Mouse (Mus musculus) kidney, embryonic 15.5 days (tissue): ENCODE data around the gene Enpp3. TPM values are rescaled to one million over a fixed set of nuclear protein-coding genes. Genes with fewer than 3 reads are reported as not detected.
A peak's percentile ranks its signal among the peaks of the same experiment; 100 is the strongest.

ENCODE experiments used
- ATAC-seq: fragments of 200-750 bp; cut with Nextera tagmentation; replicated peaks from 2 replicates; pipeline ENCODE4 v1.8.0; 2017; ENCODE audit warnings: moderate TSS enrichment; ENCODE audit not compliant: low FRiP score
- H3K27ac ChIP-seq: fragments of 300-500 bp; sonication (generic); 2 replicates; pipeline ENCODE4 v1.5.1; 2015; ENCODE audit warnings: mild to moderate bottlenecking, inconsistent platforms
- H3K27me3 ChIP-seq: fragments of 300-500 bp; sonication (generic); 2 replicates; pipeline ENCODE4 v1.6.1; 2015; ENCODE audit warnings: inconsistent platforms
- H3K36me3 ChIP-seq: fragments of 300-500 bp; sonication (generic); 2 replicates; pipeline ENCODE4 v1.6.1; 2015; ENCODE audit warnings: inconsistent platforms
- H3K4me1 ChIP-seq: fragments of 300-500 bp; sonication (generic); 2 replicates; pipeline ENCODE4 v1.6.1; 2015; ENCODE audit warnings: inconsistent platforms
- H3K4me2 ChIP-seq: fragments of 300-500 bp; sonication (generic); 2 replicates; pipeline ENCODE4 v1.6.1; 2015; ENCODE audit warnings: moderate library complexity, mild to moderate bottlenecking, inconsistent platforms
- H3K4me3 ChIP-seq: fragments of 300-500 bp; sonication (generic); replicated peaks from 2 replicates; pipeline ENCODE4 v1.5.1; 2015; ENCODE audit warnings: mild to moderate bottlenecking, inconsistent platforms
- H3K9ac ChIP-seq: fragments of 300-500 bp; sonication (generic); 2 replicates; pipeline ENCODE4 v1.6.1; 2015; ENCODE audit warnings: mild to moderate bottlenecking, inconsistent platforms
- H3K9me3 ChIP-seq: fragments of 300-500 bp; sonication (generic); replicated peaks from 2 replicates; pipeline ENCODE4 v1.6.1; 2016; ENCODE audit warnings: inconsistent platforms
- WGBS: fragments of 180-500 bp; shearing (Covaris S2); methylation state at CpG from one replicate; pipeline ENCODE4 v1.1.7; 2015; ENCODE audit warnings: mixed read lengths; 5-methylcytosine and 5-hydroxymethylcytosine counted together
- polyA plus RNA-seq: library from polyadenylated mRNA; unstranded; fragments of >200 nt; fragmentation: Nextera tagmentation; extraction: Ambion mirVana; gene quantifications from 2 replicates; pipeline ENCODE4 v1.2.1, GENCODE M21; 2015

Enpp3 gene
- polyA plus RNA-seq, 1 experiment from 2014 or later: 6.4 TPM

DNA sequence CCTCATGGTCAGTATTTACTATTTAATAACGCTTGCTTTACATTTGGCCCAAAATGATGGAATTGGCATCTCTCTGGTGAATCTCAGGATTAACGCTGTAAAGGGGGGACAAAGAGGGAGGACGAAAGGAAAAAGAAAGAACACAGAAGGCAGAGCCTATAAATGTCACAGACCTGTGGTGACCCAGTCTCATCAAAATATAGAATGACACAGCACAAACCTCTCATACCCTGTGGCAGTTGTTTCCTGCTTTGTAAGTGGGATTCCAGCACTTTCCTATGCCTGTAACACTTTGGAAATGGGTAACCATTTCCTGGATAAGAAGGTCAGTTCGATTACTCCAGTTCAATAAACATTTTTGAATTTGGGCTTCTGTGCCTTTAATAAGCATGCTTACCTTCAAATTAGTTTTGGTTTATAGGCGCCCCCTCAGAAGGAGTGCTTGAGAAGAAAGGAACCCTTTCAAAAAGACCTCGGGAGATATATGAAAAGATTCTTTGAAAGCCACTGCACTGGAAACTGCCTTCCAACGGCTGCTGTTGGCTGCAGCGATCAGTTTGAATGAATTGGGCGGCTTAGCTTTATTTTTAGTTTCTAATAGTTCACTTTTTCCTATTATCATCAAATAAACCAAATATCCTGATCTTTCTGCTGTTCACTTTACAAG, 87.6 kb downstream of the Enpp3 start:
- Histone ChIP-seq H3K9ac (no peak overlapping the region), H3K36me3 (no peaks in the 10 kb centered on the region), H3K4me1 (no peaks in the 10 kb centered on the region), H3K27me3 (no peaks in the 10 kb centered on the region), H3K27ac (no peak overlapping the region), H3K4me3 (no peak overlapping the region), H3K4me2 (peak overlapping the region; percentile 46; the same call in 1 of the 2 replicates), H3K9me3 (no peaks in the 10 kb centered on the region)
- ATAC-seq: no peak
- WGBS: 74% methylated on average over 9 of the region's 9 CpGs

DNA sequence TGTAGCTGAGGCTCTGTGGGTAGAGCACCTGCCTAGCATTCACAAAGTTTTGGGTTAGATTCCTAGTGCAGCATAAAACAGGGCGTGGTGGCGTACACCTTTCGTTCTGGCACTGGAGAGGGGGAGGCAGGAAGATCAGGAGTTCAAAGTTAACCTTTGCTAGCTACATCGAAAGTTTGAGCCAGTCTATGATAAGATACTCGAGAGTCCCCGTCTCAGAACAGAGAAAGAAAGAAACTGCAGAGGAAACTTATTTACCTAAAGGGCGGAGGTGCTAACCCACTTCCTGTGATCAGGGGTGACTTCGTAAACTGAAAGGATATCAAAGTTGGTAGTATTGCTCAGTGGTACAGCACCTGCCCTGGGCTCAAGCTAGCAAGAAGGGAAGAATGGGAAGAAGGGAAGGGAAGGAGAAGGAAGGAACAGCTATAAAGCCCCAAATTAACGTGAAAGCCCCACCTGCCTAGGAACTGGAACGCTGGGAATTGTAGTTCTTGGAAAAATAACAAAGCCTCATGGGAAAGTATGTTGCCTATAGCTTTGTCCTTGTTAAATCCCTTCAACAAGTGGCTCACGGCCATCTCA, 88.3 kb downstream of the Enpp3 start:
- Histone ChIP-seq H3K27me3 (no peaks in the 10 kb centered on the region), H3K36me3 (no peaks in the 10 kb centered on the region), H3K27ac (no peak overlapping the region), H3K4me2 (peak overlapping the region; percentile 46), H3K4me3 (peak overlapping the region; percentile 35), H3K9me3 (no peaks in the 10 kb centered on the region), H3K9ac (no peak overlapping the region), H3K4me1 (no peaks in the 10 kb centered on the region)
- ATAC-seq: no peak
- 43% methylated on average over 11 of the region's 11 CpGs for WGBS

DNA sequence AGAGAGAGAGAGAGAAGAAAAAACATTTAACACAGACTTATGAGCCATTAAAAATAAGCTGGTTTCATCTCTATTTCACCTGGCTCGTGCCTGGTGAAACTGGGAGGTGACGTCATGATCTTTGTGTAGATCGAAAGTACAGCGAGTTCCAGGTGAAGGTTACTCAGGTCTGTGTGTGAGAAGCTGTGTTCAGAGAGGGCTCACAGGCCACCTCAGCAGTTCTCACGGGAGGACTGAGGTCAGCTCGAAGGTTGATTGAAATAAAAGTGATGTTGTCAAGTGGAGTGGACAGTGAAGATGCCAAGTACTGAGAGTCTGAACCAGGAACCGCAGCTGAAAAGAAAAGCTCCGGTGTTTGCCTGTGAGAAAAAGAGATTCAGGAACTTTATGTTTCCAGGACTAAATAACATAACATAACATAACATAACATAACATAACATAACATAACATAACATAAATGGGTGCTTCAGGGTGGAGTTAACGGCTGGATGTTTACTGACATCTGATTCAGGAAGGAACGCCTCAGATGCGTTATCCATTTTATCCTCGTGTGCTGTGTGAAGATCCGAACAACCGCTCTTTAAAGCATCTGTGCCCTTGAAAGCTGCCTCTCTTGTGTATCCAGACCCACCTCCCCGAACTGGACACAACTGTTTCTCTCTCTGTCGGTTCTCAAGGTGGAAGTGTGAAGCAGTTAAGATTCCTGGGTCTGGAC, 88.9 kb downstream of the Enpp3 start:
- no peaks in the 10 kb centered on the region for H3K27me3 ChIP-seq
- H3K9me3 ChIP-seq: no peaks in the 10 kb centered on the region
- H3K4me1 ChIP-seq: no peaks in the 10 kb centered on the region
- H3K4me2 ChIP-seq: peak overlapping the region; percentile 46
- no peak overlapping the region for H3K27ac ChIP-seq
- no peak overlapping the region for H3K9ac ChIP-seq
- no peak for ATAC-seq
- no peaks in the 10 kb centered on the region for H3K36me3 ChIP-seq
- WGBS: 64% methylated on average over 16 of the region's 16 CpGs
- peak overlapping the region; percentile 35 for H3K4me3 ChIP-seq

DNA sequence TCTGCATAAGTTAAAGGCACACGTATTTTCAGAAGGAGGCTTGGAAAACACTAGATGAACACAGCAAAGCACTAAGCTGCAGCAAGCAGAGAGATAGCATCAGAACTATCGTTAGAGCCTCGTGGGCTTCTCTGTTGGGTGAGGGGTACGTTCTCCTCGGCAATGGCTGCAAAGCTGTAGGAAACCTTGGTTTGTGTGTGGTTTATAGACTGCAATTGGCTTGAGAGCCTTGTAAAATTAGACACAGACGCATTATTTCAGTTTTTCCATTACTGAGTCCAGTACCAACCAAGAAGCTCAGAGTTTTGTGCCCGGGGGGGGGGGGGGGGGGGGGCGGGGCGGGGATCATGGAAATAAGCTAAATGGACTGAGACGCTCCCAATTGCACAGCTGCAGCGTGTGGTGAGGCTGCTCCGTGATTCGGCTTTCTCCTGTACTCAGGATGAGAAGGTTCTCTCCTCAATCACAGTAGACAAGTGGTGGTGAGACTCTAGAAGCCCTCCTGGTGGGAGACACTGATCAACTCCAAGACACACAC, 99.6 kb downstream of the Enpp3 start:
- H3K27ac ChIP-seq: no peak overlapping the region
- 74% methylated on average over 13 of the region's 13 CpGs for WGBS
- no peaks in the 10 kb centered on the region for H3K27me3 ChIP-seq
- no peak overlapping the region for H3K4me3 ChIP-seq
- no peak overlapping the region for H3K4me2 ChIP-seq
- H3K9me3 ChIP-seq: no peaks in the 10 kb centered on the region
- H3K36me3 ChIP-seq: no peaks in the 10 kb centered on the region
- no peak overlapping the region for H3K9ac ChIP-seq
- no peaks in the 10 kb centered on the region for H3K4me1 ChIP-seq
- ATAC-seq: no peak

DNA sequence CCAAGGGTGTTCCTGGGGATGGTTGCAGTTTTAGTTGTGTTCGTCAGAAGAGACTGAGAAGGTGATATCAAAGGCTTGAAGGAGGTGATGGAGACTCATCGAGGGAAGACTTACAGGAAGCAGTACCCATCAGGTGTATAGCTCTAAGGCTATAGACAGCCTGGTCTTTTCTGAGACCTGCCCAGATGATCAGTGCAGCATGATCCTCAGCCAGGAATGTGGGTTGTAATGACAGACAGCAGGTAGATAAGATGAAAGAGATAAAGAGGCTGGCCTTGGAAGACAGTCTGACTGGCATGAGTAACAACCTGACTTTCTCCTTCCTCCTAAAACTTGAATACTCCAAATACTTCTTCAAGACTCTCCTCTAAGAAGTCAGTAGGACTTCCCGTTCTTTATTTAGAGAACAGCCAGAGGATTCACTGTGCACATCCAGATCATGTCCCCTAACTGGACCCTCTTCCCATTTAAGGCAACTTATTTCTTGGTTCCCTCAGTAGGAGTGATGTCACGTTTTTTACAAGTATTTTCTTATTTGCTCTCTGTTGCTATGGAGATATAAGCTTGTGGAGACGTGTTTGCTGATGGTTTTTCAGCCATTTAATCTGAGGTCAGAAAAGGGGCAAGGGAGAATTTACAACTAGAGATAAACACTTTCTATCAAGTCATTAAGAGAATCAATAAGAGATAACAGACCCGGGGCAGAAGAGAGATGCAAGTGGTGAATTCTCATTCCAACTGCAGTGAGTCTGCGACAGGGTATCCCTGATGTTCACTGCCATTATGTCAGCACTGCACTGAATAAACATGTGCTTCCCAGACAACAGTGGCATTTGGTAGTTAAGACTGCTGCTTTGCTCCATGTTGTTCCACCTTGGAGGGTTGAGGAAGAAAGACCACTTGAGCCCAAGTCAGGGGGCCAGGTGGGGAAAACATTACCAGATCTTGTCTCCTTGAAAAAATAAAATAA, 101.1 kb downstream of the Enpp3 start:
- ATAC-seq: no peak
- H3K27me3 ChIP-seq: no peaks in the 10 kb centered on the region
- WGBS: 63% methylated on average over 7 of the region's 7 CpGs

DNA sequence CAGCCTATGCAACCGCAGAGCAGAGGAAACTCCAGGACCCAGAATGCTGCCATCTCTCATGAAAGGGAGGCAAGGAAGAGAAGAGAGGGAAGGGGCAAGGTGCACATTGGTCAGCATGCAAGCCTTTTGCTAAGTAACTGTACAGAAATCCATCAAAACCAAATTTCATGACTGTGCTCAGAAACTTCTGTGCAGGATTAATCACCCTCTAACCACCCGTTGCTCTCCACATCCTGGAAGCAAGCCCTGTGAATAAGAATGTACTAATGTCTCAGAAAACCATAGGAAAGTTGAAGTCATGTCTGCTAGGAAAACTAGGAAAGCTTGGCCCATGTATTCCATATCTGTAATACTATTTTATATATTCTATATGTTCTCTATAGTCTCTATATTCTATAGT, 103.5 kb downstream of the Enpp3 start:
- Histone ChIP-seq H3K27ac (no peak overlapping the region), H3K4me1 (peaks cover 11% of the 10 kb centered on the region), H3K27me3 (no peaks in the 10 kb centered on the region), H3K9me3 (no peaks in the 10 kb centered on the region), H3K4me3 (no peak overlapping the region), H3K9ac (no peak overlapping the region), H3K4me2 (no peak overlapping the region), H3K36me3 (no peaks in the 10 kb centered on the region)
- ATAC-seq: no peak
- WGBS: 73% methylated on average over 2 of the region's 2 CpGs

More for the DNA sequence above, 101.1 kb downstream of the Enpp3 start:
- no peaks in the 10 kb centered on the region for H3K4me1 ChIP-seq
- H3K4me3 ChIP-seq: no peak overlapping the region
- H3K9me3 ChIP-seq: no peaks in the 10 kb centered on the region
- no peaks in the 10 kb centered on the region for H3K36me3 ChIP-seq
- H3K27ac ChIP-seq: no peak overlapping the region
- H3K4me2 ChIP-seq: no peak overlapping the region
- H3K9ac ChIP-seq: no peak overlapping the region

DNA sequence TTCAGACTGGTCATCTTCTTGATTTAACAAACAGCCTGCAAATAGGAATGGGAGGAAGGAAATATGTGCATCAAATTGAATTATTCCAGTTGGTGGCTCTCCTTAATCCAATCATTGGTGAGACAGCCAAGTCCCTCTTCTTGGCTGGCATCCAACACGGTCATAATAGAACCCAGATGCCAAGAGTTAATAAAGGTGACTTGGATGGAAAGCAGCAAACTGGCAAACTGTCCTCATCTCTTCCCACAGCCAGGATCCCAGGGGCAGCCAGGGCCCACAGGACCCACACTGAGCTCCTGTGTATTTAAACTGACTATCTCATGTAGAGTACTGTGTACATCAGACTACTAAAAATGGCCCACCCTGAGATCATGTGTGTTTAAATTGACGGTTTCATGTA, 104.2 kb downstream of the Enpp3 start:
- Histone ChIP-seq H3K9me3 (no peaks in the 10 kb centered on the region), H3K4me3 (no peak overlapping the region), H3K27ac (no peak overlapping the region), H3K4me2 (no peak overlapping the region), H3K9ac (no peak overlapping the region), H3K27me3 (no peaks in the 10 kb centered on the region), H3K4me1 (peaks cover 11% of the 10 kb centered on the region), H3K36me3 (no peaks in the 10 kb centered on the region)
- no peak for ATAC-seq
- WGBS: 87% methylated on average over 2 of the region's 2 CpGs

DNA sequence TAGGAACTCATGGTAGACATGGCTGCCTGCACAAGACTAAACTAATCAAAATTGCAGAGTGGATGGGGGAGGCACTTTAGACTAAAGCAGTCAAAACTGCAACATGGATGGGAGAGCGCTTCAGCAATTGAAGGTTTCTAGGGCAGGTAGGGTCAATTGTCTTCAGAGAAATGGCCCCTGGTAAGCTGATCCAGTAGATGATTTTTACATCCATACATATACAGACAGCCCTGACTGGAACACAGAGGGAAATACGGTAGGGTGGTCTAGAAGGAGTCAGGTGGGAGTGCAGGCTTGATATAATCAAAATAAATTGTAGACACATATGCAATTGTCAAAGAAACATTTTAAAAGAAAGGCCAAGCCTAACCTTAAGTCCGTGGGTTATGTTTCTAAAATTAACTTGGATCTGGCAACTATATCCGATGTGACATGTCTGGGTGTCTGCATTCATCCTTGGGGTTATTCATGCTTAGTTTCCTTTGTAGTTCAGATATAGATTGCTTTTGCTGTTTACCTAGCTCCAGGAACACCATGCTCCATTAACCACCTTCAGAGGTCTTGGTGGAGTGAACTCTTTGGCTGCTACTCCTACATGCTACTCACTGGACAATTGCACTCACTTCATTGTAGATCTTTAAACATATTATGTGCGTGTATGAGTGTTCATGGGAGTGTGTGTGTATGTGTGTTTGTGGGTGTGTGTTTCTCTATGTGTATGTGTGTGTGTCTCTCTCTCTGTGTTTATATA, 107.4 kb downstream of the Enpp3 start:
- H3K4me1 ChIP-seq: peaks cover 20% of the 10 kb centered on the region
- peak overlapping the region; percentile 67 for H3K27ac ChIP-seq
- H3K27me3 ChIP-seq: no peaks in the 10 kb centered on the region
- H3K9me3 ChIP-seq: no peaks in the 10 kb centered on the region
- H3K36me3 ChIP-seq: no peaks in the 10 kb centered on the region
- H3K9ac ChIP-seq: no peak overlapping the region
- H3K4me2 ChIP-seq: peak overlapping the region; percentile 14; the same call in 1 of the 2 replicates
- 49% methylated on average over 5 of the region's 5 CpGs for WGBS
- H3K4me3 ChIP-seq: no peak overlapping the region
- ATAC-seq: peak; percentile 84

DNA sequence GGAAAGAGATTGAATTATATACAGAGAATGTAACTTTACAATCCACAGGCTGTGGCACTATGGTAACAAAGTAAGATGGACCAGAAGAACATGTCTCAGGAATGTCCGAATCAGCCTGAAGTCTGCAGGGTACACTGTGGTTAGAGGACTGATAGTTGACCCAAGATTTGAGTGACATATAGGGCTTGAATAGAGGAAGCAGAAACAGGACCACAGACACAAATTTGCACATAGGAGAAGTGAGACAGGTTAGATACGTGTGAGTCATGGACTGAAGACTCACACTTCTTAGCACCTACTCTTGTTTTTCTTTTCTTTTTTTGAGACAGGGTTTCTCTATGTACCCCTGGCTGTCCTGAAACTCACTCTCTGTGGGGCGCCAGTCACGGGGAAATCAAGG, 115.1 kb downstream of the Enpp3 start:
- H3K27ac ChIP-seq: no peak overlapping the region
- H3K27me3 ChIP-seq: no peaks in the 10 kb centered on the region
- no peak overlapping the region for H3K9ac ChIP-seq
- ATAC-seq: no peak
- H3K4me1 ChIP-seq: peaks cover 10% of the 10 kb centered on the region
- WGBS: 83% methylated on average over 4 of the region's 4 CpGs
- no peak overlapping the region for H3K4me2 ChIP-seq
- no peak overlapping the region for H3K4me3 ChIP-seq
- no peaks in the 10 kb centered on the region for H3K36me3 ChIP-seq
- H3K9me3 ChIP-seq: no peaks in the 10 kb centered on the region

DNA sequence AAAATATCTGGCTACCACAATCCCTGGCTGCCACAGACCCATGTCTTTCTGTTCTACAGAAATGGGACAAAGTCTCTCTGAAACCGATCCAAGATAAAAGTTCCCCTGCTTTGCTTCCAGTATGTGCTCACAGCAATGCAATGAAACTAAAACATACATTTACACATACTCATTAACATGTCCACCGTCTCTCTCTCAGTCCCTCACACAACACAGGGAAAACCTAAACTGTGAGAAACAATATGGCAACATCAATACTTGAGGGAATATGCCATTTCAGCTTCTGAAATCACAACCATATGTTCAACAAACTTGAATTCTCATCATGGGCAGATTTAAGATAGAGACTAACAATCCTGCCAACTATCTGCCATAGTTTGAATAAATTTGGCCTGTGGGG, 117.4 kb downstream of the Enpp3 start:
- no peaks in the 10 kb centered on the region for H3K36me3 ChIP-seq
- ATAC-seq: no peak
- H3K4me1 ChIP-seq: no peaks in the 10 kb centered on the region
- WGBS: 89% methylated on average over 2 of the region's 2 CpGs
- H3K27me3 ChIP-seq: no peaks in the 10 kb centered on the region
- no peak overlapping the region for H3K27ac ChIP-seq
- H3K9ac ChIP-seq: no peak overlapping the region
- H3K9me3 ChIP-seq: no peaks in the 10 kb centered on the region
- H3K4me3 ChIP-seq: no peak overlapping the region
- H3K4me2 ChIP-seq: no peak overlapping the region
